Mouse (Mus musculus) E14TG2a.4 (cell line): ENCODE measurements at regions not wholly inside any gene's neighbourhood (a gene's known extent, or its start where the extent isn't known, plus 50 kb on each side); places are given as distances from the start of the nearest gene placed in this dataset.

Source experiments
- CTCF ChIP-seq: conservative IDR thresholded peaks from 2 replicates; pipeline ENCODE4 v1.5.1; 2014; ENCODE audit warnings: low read length
- POU5F1 ChIP-seq: IDR thresholded peaks from 2 replicates; pipeline ENCODE4 v1.6.1; 2014; ENCODE audit warnings: low read length, borderline replicate concordance

GRCm38 (mm10) chr13:59916166-59917044 lies 93.5 kb upstream of the Tut7 start:
- TF ChIP-seq CTCF (no peak), POU5F1 (no peak)
